Mouse (Mus musculus): ENCODE data around the gene Anp32a. TPM values are rescaled to one million over a fixed set of nuclear protein-coding genes. Genes with fewer than 3 reads are reported as not detected.
A peak's percentile ranks its signal among the peaks of the same experiment; 100 is the strongest.

Anp32a gene
- polyA plus RNA-seq, 1 experiment = 100.0 TPM

DNA sequence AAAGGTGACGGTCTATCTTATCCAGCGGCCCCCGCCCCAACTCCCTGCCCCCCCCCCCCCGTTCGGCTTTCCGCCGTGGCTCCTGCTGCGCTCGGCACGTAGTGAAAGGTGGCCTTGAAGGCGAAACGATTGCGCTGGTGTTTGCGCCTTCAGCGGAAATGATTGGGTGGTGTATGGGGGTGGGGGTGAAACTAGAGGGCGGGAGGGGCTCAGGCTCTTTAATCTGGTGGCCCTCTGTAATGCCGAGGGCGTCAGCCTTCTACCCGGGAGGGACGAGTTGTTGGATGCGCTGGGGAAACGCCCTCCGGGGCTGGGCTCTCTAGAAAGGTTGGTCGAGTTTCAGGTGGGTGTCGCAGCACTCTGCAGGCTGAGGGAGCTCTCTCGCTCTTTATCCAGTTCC, 3.5 kb downstream of the Anp32a start:
- Histone ChIP-seq H3K79me2 (ENCODE audit: control insufficient read depth, insufficient read depth) (peaks cover 92% of the 10 kb centered on the region), H3K4me3 (ENCODE audit: insufficient read depth, poor library complexity, severe bottlenecking) (peak overlapping the region; percentile 64), H3K36me3 (ENCODE audit: control insufficient read depth, insufficient read depth) (peaks cover 6% of the 10 kb centered on the region), H3K79me3 (ENCODE audit: low read depth) (peaks cover 61% of the 10 kb centered on the region), H3K27me3 (ENCODE audit: control insufficient read depth, insufficient read depth, insufficient read length) (no peaks in the 10 kb centered on the region), H3ac (ENCODE audit: control insufficient read depth, insufficient read length, low read depth) (peak overlapping the region; percentile 75)
- TF ChIP-seq MYOD1 (IDR thresholded peaks at IDR 0.05; ENCODE audit: control insufficient read depth, insufficient read length, low read depth) (no peak), CTCF (IDR thresholded peaks at IDR 0.05; ENCODE audit: control insufficient read depth, insufficient read depth, insufficient read length) (no peak), MAX (IDR thresholded peaks at IDR 0.05) (no peak), USF1 (IDR thresholded peaks at IDR 0.05; ENCODE audit: low read depth) (no peak), MYOG (IDR thresholded peaks at IDR 0.05; ENCODE audit: control insufficient read depth, extremely low read depth, insufficient read length) (no peak), CEBPB (IDR thresholded peaks at IDR 0.05; ENCODE audit: low read depth) (no peak), FOSL1 (IDR thresholded peaks at IDR 0.05; ENCODE audit: insufficient read depth, low read length, poor library complexity, severe bottlenecking) (no peak)

DNA sequence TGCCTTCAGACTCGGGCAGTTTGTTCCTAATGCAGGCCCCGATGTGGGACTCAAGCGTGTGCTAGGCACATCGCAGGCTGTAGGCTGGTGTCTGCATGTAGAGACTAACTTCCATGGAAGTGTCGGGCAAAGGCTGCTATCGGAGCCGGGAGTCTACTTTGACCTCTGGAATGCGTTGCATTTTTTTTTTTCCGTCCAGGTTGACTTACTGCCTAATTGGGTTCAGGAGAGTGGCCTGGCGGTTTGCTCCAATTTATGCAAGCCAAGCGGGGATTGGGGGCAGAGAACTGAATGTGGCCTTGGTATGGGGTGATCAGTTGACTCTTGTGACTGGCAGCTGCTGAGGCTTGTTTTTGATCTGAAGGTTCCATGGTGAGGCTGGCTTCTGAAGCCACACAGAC, 4.0 kb downstream of the Anp32a start:
- Histone ChIP-seq H3K36me3 (ENCODE audit: control insufficient read depth, insufficient read depth) (peaks cover 6% of the 10 kb centered on the region), H3K79me2 (ENCODE audit: control insufficient read depth, insufficient read depth) (peaks cover 97% of the 10 kb centered on the region), H3ac (ENCODE audit: control insufficient read depth, insufficient read length, low read depth) (no peak overlapping the region), H3K79me3 (ENCODE audit: low read depth) (peaks cover 61% of the 10 kb centered on the region), H3K4me3 (ENCODE audit: insufficient read depth, poor library complexity, severe bottlenecking) (no peak overlapping the region), H3K27me3 (ENCODE audit: control insufficient read depth, insufficient read depth, insufficient read length) (no peaks in the 10 kb centered on the region)
- TF ChIP-seq MAX (IDR thresholded peaks at IDR 0.05) (no peak), MYOG (IDR thresholded peaks at IDR 0.05; ENCODE audit: control insufficient read depth, extremely low read depth, insufficient read length) (no peak), CTCF (IDR thresholded peaks at IDR 0.05; ENCODE audit: control insufficient read depth, insufficient read depth, insufficient read length) (no peak), FOSL1 (IDR thresholded peaks at IDR 0.05; ENCODE audit: insufficient read depth, low read length, poor library complexity, severe bottlenecking) (no peak), MYOD1 (IDR thresholded peaks at IDR 0.05; ENCODE audit: control insufficient read depth, insufficient read length, low read depth) (no peak), CEBPB (IDR thresholded peaks at IDR 0.05; ENCODE audit: low read depth) (no peak), USF1 (IDR thresholded peaks at IDR 0.05; ENCODE audit: low read depth) (no peak)

DNA sequence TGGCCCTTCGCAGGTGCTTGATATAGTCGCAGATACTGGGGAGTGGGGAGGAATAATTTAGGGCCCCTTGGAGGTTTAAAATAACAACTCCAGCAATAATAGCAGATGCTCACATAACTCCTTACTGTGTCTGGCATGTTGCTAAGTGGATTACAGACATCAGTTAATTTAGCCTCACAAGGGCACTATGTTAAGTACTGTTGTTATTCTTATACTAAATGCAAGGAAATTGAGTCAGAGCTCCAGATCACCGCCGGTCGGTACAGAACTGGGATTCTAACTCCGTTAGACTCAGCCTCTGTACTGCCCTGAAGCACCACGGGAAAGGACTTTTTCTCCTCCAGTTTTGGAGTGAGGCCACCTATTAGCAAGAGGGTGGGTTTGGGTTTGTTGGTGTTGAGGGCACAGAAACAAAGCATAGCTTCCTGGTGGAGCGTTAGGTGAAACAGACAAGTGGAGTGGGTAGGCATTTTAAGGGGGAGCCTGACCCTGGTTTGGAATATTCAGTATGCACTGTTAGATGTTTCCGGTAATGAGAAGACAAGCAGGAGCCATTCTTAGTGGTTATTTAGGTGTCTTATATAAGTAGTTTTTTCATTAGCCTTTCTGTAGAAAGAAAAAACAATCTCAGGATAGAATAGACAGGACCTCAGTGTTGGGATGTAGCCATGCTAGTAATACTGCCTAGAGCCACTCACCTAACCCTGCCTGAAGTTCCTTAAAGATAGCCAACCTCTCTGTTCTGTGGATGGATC, 4.7 kb downstream of the Anp32a start:
- H3ac ChIP-seq (ENCODE audit: control insufficient read depth, insufficient read length, low read depth) = no peak overlapping the region
- no peak overlapping the region for H3K4me3 ChIP-seq (ENCODE audit: insufficient read depth, poor library complexity, severe bottlenecking)
- peaks cover 64% of the 10 kb centered on the region for H3K79me3 ChIP-seq (ENCODE audit: low read depth)
- TF ChIP-seq MYOG (IDR thresholded peaks at IDR 0.05; ENCODE audit: control insufficient read depth, extremely low read depth, insufficient read length) (no peak), MAX (IDR thresholded peaks at IDR 0.05) (no peak), FOSL1 (IDR thresholded peaks at IDR 0.05; ENCODE audit: insufficient read depth, low read length, poor library complexity, severe bottlenecking) (no peak), CEBPB (IDR thresholded peaks at IDR 0.05; ENCODE audit: low read depth) (no peak), MYOD1 (IDR thresholded peaks at IDR 0.05; ENCODE audit: control insufficient read depth, insufficient read length, low read depth) (no peak), USF1 (IDR thresholded peaks at IDR 0.05; ENCODE audit: low read depth) (no peak), CTCF (IDR thresholded peaks at IDR 0.05; ENCODE audit: control insufficient read depth, insufficient read depth, insufficient read length) (no peak)
- H3K27me3 ChIP-seq (ENCODE audit: control insufficient read depth, insufficient read depth, insufficient read length) = no peaks in the 10 kb centered on the region
- peaks cover 97% of the 10 kb centered on the region for H3K79me2 ChIP-seq (ENCODE audit: control insufficient read depth, insufficient read depth)
- H3K36me3 ChIP-seq (ENCODE audit: control insufficient read depth, insufficient read depth) = peaks cover 6% of the 10 kb centered on the region

DNA sequence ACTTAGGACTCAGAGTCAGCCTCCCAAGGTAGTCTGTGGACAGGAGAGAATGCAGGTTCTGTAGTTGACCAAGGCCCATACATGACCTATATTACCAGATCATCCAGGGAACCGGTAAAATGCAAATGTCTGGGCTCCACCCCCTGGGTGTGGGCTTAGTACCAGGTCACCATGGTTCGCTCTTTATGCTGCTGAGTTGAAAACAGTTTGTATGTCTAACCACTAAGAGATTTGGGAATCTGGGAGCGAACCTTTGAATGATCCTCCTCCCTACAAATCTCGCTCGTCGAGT, 5.2 kb downstream of the Anp32a start:
- Histone ChIP-seq H3K27me3 (ENCODE audit: control insufficient read depth, insufficient read depth, insufficient read length) (no peaks in the 10 kb centered on the region), H3K4me3 (ENCODE audit: insufficient read depth, poor library complexity, severe bottlenecking) (no peak overlapping the region), H3K79me2 (ENCODE audit: control insufficient read depth, insufficient read depth) (peaks cover 99% of the 10 kb centered on the region), H3ac (ENCODE audit: control insufficient read depth, insufficient read length, low read depth) (no peak overlapping the region), H3K79me3 (ENCODE audit: low read depth) (peaks cover 63% of the 10 kb centered on the region), H3K36me3 (ENCODE audit: control insufficient read depth, insufficient read depth) (peaks cover 6% of the 10 kb centered on the region)
- no peak for TF ChIP-seq CEBPB (IDR thresholded peaks at IDR 0.05; ENCODE audit: low read depth)
- TF ChIP-seq MYOG (IDR thresholded peaks at IDR 0.05; ENCODE audit: control insufficient read depth, extremely low read depth, insufficient read length) = no peak
- TF ChIP-seq USF1 (IDR thresholded peaks at IDR 0.05; ENCODE audit: low read depth) = no peak
- TF ChIP-seq MAX (IDR thresholded peaks at IDR 0.05) = no peak
- TF ChIP-seq MYOD1 (IDR thresholded peaks at IDR 0.05; ENCODE audit: control insufficient read depth, insufficient read length, low read depth) = no peak
- no peak for TF ChIP-seq CTCF (IDR thresholded peaks at IDR 0.05; ENCODE audit: control insufficient read depth, insufficient read depth, insufficient read length)
- no peak for TF ChIP-seq FOSL1 (IDR thresholded peaks at IDR 0.05; ENCODE audit: insufficient read depth, low read length, poor library complexity, severe bottlenecking)

DNA sequence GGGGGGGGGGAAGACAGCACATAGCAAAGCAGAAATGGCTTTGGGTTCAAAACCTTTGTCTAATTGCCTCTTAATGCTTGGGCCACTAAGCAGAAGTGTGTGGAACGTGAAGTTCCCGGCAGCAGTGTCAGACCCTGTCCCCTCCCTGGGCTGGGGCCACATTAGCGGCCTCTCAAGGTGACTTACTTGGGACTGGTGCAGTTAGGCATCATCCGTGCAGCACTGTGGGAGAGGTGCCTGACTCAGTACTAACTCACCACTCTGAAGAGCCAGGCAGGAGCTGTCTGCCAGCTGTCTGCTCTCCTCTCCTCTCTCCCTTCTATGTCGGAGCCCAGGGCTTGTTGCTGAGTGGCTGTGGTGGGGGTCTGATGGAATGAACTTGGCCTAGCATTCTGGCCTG, 6.1 kb downstream of the Anp32a start:
- Histone ChIP-seq H3K4me3 (ENCODE audit: insufficient read depth, poor library complexity, severe bottlenecking) (no peak overlapping the region), H3K79me3 (ENCODE audit: low read depth) (peaks cover 54% of the 10 kb centered on the region), H3K36me3 (ENCODE audit: control insufficient read depth, insufficient read depth) (peaks cover 6% of the 10 kb centered on the region), H3K79me2 (ENCODE audit: control insufficient read depth, insufficient read depth) (peaks cover 99% of the 10 kb centered on the region), H3K27me3 (ENCODE audit: control insufficient read depth, insufficient read depth, insufficient read length) (no peaks in the 10 kb centered on the region), H3ac (ENCODE audit: control insufficient read depth, insufficient read length, low read depth) (no peak overlapping the region)
- no peak for TF ChIP-seq MYOG (IDR thresholded peaks at IDR 0.05; ENCODE audit: control insufficient read depth, extremely low read depth, insufficient read length)
- TF ChIP-seq MAX (IDR thresholded peaks at IDR 0.05) = no peak
- TF ChIP-seq USF1 (IDR thresholded peaks at IDR 0.05; ENCODE audit: low read depth) = no peak
- TF ChIP-seq FOSL1 (IDR thresholded peaks at IDR 0.05; ENCODE audit: insufficient read depth, low read length, poor library complexity, severe bottlenecking) = no peak
- TF ChIP-seq MYOD1 (IDR thresholded peaks at IDR 0.05; ENCODE audit: control insufficient read depth, insufficient read length, low read depth) = no peak
- TF ChIP-seq CEBPB (IDR thresholded peaks at IDR 0.05; ENCODE audit: low read depth) = no peak
- no peak for TF ChIP-seq CTCF (IDR thresholded peaks at IDR 0.05; ENCODE audit: control insufficient read depth, insufficient read depth, insufficient read length)

Data from C2C12 (cell line).